Mouse (Mus musculus) layer of hippocampus, postnatal 14 days (tissue): ENCODE measurements around the gene Olfr51. TPM values are rescaled to one million over a fixed set of nuclear protein-coding genes. Genes with fewer than 3 reads are reported as not detected.

Source experiments
- total RNA-seq, 2 experiments: library from RNA; stranded (reverse); gene quantifications; 2 replicates each; pipeline ENCODE4 v1.2.3; 2021

The Olfr51 gene
- total RNA-seq, 2 experiments from 2014 or later: not detected

Other genes with a start within 250 kb of the Olfr51 start
- gene Zfp354c, start 175.9 kb upstream of the Olfr51 start, total RNA-seq: 10 to 100 TPM; 46.4 to 51.7 TPM
- gene Zfp879, start 162.0 kb upstream of the Olfr51 start, total RNA-seq: 1 to 10 TPM; 3.1 to 4.4 TPM
- gene Grm6, start 152.9 kb upstream of the Olfr51 start, total RNA-seq: not detected
- 1 to 10 TPM; 6.1 to 6.5 TPM for gene Zfp454, start 115.9 kb upstream of the Olfr51 start, total RNA-seq
- 10 to 100 TPM; 16.4 to 18.0 TPM for gene Zfp2, start 87.4 kb upstream of the Olfr51 start, total RNA-seq
- 1 to 10 TPM; 4.8 to 6.6 TPM for gene Zfp354b, start 72.0 kb upstream of the Olfr51 start, total RNA-seq
- not detected for gene 4933414I15Rik, start 59.8 kb upstream of the Olfr51 start, total RNA-seq
- not detected for gene Prop1, start 49.8 kb upstream of the Olfr51 start, total RNA-seq
- gene Olfr1378, start 37.1 kb upstream of the Olfr51 start, total RNA-seq: not detected
- not detected for gene Olfr1377, start 21.6 kb upstream of the Olfr51 start, total RNA-seq
- not detected for gene Olfr54, start 10.6 kb downstream of the Olfr51 start, total RNA-seq
- not detected for gene Olfr1375, start 44.5 kb downstream of the Olfr51 start, total RNA-seq
- gene Zfp354a, start 55.7 kb downstream of the Olfr51 start, total RNA-seq: 1 to 10 TPM; 7.7 to 9.6 TPM
- not detected for gene Gm12569, start 216.9 kb downstream of the Olfr51 start, total RNA-seq